Mouse (Mus musculus) hindbrain, embryonic 16.5 days (tissue): ENCODE data around the gene Pm20d1. TPM values are rescaled to one million over a fixed set of nuclear protein-coding genes. Genes with fewer than 3 reads are reported as not detected.

Experiments used
- ATAC-seq: fragments of 200-750 bp; cut with Nextera tagmentation; 2 replicates; pipeline ENCODE4 v1.8.0; 2017; ENCODE audit warnings: moderate TSS enrichment, moderate library complexity
- H3K27ac ChIP-seq: fragments of 300-500 bp; sonication (generic); 2 replicates; pipeline ENCODE4 v1.5.1; 2014; ENCODE audit warnings: low read depth, mild to moderate bottlenecking, control low read depth, low read length, moderate library complexity
- H3K27me3 ChIP-seq: fragments of 300-500 bp; sonication (generic); replicated peaks from 2 replicates; pipeline ENCODE4 v1.6.1; 2014; ENCODE audit warnings: low read length; ENCODE audit not compliant: control insufficient read depth, insufficient read depth
- H3K36me3 ChIP-seq: fragments of 300-500 bp; sonication (generic); 2 replicates; pipeline ENCODE4 v1.6.1; 2014; ENCODE audit warnings: mild to moderate bottlenecking, low read length, moderate library complexity, mixed read lengths; ENCODE audit not compliant: control insufficient read depth, insufficient read depth
- H3K4me1 ChIP-seq: fragments of 300-500 bp; sonication (generic); 2 replicates; pipeline ENCODE4 v1.6.1; 2014; ENCODE audit warnings: low read depth, low read length; ENCODE audit not compliant: control insufficient read depth, insufficient read depth
- H3K4me2 ChIP-seq: fragments of 300-500 bp; sonication (generic); 2 replicates; pipeline ENCODE4 v1.6.1; 2014; ENCODE audit warnings: mild to moderate bottlenecking, low read length, control low read depth, moderate library complexity
- H3K4me3 ChIP-seq: fragments of 300-500 bp; sonication (generic); 2 replicates; pipeline ENCODE4 v1.5.1; 2014; ENCODE audit warnings: mild to moderate bottlenecking, low read length, control low read depth, moderate library complexity
- H3K9ac ChIP-seq: fragments of 300-500 bp; sonication (generic); 2 replicates; pipeline ENCODE4 v1.6.1; 2014; ENCODE audit warnings: low read depth, mild to moderate bottlenecking, control low read depth, low read length, moderate library complexity
- H3K9me3 ChIP-seq: fragments of 300-500 bp; sonication (generic); 2 replicates; pipeline ENCODE4 v1.6.1; 2014; ENCODE audit warnings: mild to moderate bottlenecking, low read length, moderate library complexity; ENCODE audit not compliant: control insufficient read depth
- WGBS: fragments of 180-500 bp; shearing (Covaris S2); extraction: QIAGEN DNeasy Blood & Tissue Kit; methylation state at CpG from one replicate; pipeline ENCODE4 v1.1.7; 2014; 5-methylcytosine and 5-hydroxymethylcytosine counted together
- polyA plus RNA-seq: library from polyadenylated mRNA; unstranded; fragments of >200 nt; fragmentation: Nextera tagmentation; extraction: Ambion mirVana; gene quantifications from 2 replicates; pipeline ENCODE4 v1.2.1, GENCODE M21; 2015

Pm20d1 gene
- polyA plus RNA-seq, result 0.41 and 0.67 TPM in 2 replicates

DNA sequence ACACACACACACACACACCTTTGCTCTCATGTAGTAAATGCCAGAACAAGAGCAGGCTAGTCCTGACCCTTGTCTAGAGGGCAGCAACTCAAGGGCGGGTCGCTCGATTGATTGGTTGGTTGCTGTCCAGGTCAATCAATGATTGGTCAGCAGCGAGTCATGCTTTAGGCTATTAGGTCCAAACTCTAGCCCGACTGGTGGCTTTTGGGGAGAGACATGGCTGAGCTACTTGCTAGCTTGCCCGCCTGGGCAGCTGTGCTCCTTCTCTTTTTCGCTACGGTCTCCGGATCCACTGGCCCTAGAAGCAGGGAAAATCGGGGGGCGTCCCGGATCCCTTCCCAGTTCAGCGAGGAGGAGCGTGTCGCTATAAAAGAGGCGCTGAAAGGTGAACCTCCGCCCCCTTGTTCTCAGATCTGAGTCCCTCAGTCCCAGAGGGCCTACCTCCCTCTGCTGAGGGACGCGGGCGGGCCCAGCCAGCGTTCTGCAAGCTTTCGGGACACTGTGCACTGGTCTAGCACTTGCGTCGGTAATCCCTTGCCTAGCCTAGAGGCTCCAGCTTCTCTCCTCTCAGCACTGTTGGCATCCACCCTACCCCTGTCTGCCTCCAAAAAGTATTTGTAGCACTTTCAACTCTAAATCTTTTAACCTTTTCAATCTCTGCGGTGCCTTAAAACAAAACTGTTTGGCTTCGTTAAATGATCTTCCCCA, at the start of gene Pm20d1:
TSS of gene Pm20d1 (plus strand) at position 180 of the 708 bp plus-strand sequence.
- Histone ChIP-seq H3K9ac (peak within 1 kb of the TSS; percentile 59; the same call in 1 of the 2 replicates), H3K27ac (no peak within 1 kb of the TSS), H3K4me1 (no peaks in the 10 kb centered on the region; the same call in 1 of the 2 replicates), H3K9me3 (no peaks in the 10 kb centered on the region), H3K27me3 (no peaks in the 10 kb centered on the region), H3K4me3 (peak within 1 kb of the TSS; percentile 24), H3K4me2 (peak within 1 kb of the TSS; percentile 59), H3K36me3 (no peaks in the 10 kb centered on the region)
- ATAC-seq, result peak; percentile 52; the same call in 1 of the 2 replicates
- 7% methylated on average over 26 of the region's 26 CpGs for WGBS

DNA sequence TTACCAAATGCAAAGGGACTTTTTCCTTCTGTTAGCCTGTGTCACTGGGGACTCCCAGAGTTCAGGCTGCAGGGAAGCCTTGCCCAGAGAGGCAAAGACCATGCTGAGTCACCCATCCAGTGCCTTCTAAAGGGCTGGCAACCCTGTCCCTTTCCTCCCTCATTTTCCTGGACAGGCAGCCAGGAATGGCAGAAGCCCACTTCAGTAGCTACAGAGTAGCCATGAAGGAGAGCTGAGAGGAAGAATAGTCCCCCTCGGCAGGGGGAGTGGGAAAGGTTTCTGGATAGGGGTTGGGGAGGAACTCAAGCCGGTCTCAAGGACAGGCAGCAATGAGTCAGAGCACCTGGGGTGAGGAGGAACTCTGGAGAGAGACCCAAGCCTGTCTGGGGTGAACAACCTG, 49.4 kb upstream of the Pm20d1 start:
- H3K27ac ChIP-seq, result no peak overlapping the region
- H3K4me3 ChIP-seq, result no peak overlapping the region
- H3K36me3 ChIP-seq, result no peaks in the 10 kb centered on the region
- H3K4me1 ChIP-seq, result peaks cover 3% of the 10 kb centered on the region; the same call in 1 of the 2 replicates
- no peak for ATAC-seq
- H3K4me2 ChIP-seq, result no peak overlapping the region
- H3K9me3 ChIP-seq, result no peaks in the 10 kb centered on the region
- no peaks in the 10 kb centered on the region for H3K27me3 ChIP-seq
- 56% methylated on average over 2 of the region's 2 CpGs for WGBS
- no peak overlapping the region for H3K9ac ChIP-seq

DNA sequence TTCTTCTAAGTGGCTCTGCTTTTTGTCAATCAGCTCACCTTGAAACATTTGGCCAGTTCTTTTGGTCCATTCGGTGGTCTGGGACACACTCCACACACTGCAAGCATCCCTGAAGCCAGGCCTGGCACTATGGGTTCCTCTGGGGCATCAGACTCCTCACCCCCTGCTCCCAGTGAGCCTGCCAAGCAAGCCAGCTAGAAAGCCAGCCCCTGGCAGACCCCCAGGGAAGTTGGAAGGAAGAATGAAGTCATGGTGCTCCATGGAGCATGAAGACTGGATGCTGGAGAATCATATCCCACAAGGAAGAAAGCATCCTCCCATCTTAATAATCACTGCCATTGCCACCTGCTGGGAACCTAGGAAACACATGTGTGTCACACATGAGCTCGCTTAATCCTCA, 48.5 kb upstream of the Pm20d1 start:
- Histone ChIP-seq H3K4me2 (no peak overlapping the region), H3K4me3 (no peak overlapping the region), H3K9ac (no peak overlapping the region), H3K27me3 (no peaks in the 10 kb centered on the region), H3K9me3 (no peaks in the 10 kb centered on the region), H3K27ac (no peak overlapping the region), H3K4me1 (peaks cover 3% of the 10 kb centered on the region; the same call in 1 of the 2 replicates), H3K36me3 (no peaks in the 10 kb centered on the region)
- 85% methylated on average over 2 of the region's 2 CpGs for WGBS
- no peak for ATAC-seq

DNA sequence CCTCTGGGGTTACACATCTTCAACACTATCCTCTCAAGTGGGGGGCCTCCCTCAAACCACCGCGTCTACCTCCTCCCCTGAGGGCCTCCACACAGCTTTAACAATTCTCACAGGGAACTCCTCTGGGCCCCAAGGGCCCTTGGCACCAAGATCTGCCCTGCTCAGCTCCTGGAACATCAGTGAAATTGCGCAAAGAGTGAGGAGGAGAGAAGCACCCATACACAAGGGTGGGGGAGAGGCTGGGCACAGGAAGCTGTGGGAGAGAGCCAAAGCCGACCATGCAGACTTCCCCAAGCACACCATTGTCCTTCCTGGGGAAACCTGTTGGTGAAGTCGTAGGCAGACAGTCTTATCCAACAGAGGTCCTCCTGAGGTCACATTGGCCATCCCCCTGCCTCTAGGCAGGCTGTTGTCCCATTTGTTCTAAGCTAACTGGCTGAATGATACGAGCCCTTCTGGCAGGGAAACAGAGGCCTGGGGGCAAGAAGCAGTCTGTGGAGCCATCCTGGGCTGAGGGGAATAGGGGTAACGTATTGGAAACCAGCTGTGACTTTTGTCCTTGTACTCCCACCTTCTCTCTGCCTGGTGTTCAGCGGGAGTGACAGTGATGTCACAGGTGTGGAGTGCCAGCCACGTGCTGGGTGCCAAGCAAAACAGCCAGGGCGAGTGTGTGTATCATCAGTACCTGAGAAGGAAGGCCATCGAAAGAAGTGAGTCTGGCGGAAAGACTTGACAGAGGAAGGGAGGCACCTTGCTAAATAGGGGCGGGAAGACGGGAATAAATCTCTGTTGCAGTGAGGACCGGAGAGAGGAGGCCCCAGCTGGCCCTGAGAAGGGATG, 47.3 kb upstream of the Pm20d1 start:
- no peak overlapping the region for H3K27ac ChIP-seq
- H3K9me3 ChIP-seq, result no peaks in the 10 kb centered on the region
- H3K4me3 ChIP-seq, result no peak overlapping the region
- H3K4me1 ChIP-seq, result peaks cover 3% of the 10 kb centered on the region; the same call in 1 of the 2 replicates
- no peak overlapping the region for H3K4me2 ChIP-seq
- ATAC-seq, result no peak
- 77% methylated on average over 15 of the region's 15 CpGs for WGBS
- no peaks in the 10 kb centered on the region for H3K36me3 ChIP-seq
- H3K27me3 ChIP-seq, result no peaks in the 10 kb centered on the region
- no peak overlapping the region for H3K9ac ChIP-seq

DNA sequence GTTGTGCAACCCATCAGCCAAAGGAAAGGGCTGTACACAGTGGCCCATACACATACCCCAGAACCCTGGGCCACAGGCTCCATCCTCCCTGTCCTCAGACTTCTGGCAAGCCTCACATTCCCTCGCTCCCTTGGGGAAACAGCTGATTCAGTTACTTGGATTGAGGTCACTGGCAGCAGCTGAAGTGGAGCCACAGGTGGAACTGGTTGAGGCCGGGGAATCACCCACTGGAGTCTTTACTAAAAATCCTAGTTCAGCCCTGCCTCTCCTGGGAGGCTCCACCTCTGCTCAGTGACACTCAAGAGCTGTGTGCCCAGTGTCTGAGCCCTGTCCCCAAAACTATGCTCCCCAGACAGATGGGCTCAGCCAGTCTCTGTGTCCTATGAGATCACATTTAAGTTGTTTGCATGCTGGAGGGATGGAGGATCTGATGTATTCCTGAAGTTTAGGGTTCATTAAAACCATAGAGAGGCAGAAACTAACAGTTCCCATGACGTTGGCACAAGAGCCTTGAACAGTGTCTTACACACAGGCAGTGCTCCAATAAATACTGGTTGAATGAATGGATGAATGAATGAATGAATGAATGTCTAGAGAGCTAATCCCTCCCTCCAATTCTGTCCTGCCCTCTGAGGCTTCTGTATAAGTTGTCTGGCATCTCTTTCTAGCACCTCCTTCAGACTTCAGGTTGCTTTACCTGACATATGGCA, 45.8 kb upstream of the Pm20d1 start:
- peaks cover 3% of the 10 kb centered on the region; the same call in 1 of the 2 replicates for H3K4me1 ChIP-seq
- no peak overlapping the region for H3K4me3 ChIP-seq
- no peak overlapping the region for H3K9ac ChIP-seq
- ATAC-seq, result no peak
- no peak overlapping the region for H3K4me2 ChIP-seq
- H3K27ac ChIP-seq, result no peak overlapping the region
- H3K27me3 ChIP-seq, result no peaks in the 10 kb centered on the region
- H3K9me3 ChIP-seq, result no peaks in the 10 kb centered on the region
- H3K36me3 ChIP-seq, result no peaks in the 10 kb centered on the region
- 69% methylated on average over 3 of the region's 3 CpGs for WGBS

DNA sequence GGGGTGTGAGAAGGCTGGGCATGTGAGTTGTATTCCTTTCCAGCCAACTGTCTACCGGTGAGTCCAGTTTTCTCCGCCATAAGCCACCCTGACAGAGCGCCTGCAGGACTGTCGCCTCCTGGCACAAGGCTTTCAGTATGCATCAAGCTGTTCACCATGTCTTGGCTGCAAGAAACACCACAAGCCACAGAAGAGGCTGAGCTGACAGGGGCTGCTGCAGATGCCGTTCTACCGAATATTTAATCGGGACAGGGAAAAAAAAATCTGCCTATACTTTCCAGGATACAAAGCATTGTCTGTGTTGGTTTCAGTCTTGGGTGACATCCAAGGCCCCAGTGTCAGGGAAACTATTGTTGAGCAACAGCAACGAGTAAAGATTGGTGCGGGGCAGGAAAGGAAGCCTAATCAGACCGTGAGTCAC, 45.3 kb upstream of the Pm20d1 start:
- Histone ChIP-seq H3K4me2 (no peak overlapping the region), H3K4me3 (no peak overlapping the region), H3K4me1 (peaks cover 3% of the 10 kb centered on the region; the same call in 1 of the 2 replicates), H3K9ac (no peak overlapping the region), H3K27me3 (no peaks in the 10 kb centered on the region), H3K9me3 (no peaks in the 10 kb centered on the region), H3K27ac (no peak overlapping the region), H3K36me3 (no peaks in the 10 kb centered on the region)
- no peak for ATAC-seq
- WGBS, result 33% methylated on average over 10 of the region's 10 CpGs

DNA sequence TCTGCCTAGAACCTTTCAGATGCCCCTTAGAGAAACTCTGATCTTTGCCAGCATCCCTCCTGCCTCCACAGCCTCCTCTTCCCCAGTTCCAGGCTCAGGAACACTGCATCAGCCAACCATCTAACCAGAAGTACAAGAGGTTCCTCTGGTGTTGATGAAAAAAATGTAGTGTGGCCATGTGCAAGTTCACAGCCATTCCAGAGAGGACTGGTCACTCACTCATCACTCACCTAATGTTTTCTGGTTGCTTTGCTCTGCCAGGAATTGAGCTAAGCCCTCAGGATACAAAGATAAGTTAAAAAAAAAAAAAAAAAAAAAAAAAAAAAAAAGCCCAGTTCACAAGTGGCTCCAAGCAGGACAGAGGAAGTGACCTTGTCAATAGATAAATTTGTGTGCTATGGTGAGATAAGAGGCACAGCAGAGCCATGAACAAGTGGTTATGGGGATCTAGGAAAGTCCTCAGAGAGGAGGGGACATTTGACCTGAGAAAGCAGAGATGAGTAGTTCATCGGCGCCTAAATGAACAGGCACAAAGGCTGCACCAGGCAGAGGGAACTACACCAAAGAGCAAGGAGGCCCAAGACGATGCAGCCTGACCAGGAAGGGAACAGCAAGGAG, 42.9 kb upstream of the Pm20d1 start:
- Histone ChIP-seq H3K4me1 (peaks cover 3% of the 10 kb centered on the region; the same call in 1 of the 2 replicates), H3K9ac (no peak overlapping the region), H3K4me3 (no peak overlapping the region), H3K36me3 (no peaks in the 10 kb centered on the region), H3K9me3 (no peaks in the 10 kb centered on the region), H3K4me2 (no peak overlapping the region), H3K27me3 (no peaks in the 10 kb centered on the region), H3K27ac (no peak overlapping the region)
- WGBS, result 85% methylated on average over 3 of the region's 3 CpGs
- ATAC-seq, result no peak

DNA sequence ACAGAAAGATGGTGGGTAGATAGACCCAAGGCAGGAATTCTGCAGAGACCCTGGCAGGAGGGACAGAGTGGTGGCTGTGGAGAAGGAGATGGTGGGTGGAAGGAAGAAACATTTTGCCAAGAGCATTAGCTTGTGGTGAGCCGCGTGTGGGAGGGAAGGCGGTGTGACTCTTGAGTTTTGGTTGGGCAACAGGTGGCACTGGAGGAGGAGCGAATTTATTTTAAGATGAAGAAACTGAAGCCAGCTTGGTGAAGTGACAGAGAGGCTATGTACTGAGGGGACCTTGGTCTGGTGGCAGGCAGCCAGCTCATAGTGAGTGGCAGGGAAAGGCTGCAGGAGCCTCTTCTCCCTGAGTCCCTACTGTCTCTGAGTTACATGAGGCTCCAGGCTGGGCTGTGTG, 42.3 kb upstream of the Pm20d1 start:
- 81% methylated on average over 4 of the region's 4 CpGs for WGBS
- no peak for ATAC-seq
- Histone ChIP-seq H3K4me1 (peaks cover 3% of the 10 kb centered on the region; the same call in 1 of the 2 replicates), H3K27me3 (no peaks in the 10 kb centered on the region), H3K27ac (no peak overlapping the region), H3K4me3 (no peak overlapping the region), H3K36me3 (no peaks in the 10 kb centered on the region), H3K9ac (no peak overlapping the region), H3K4me2 (no peak overlapping the region), H3K9me3 (no peaks in the 10 kb centered on the region)
